Mouse (Mus musculus): ENCODE data around the gene Hmgcr.
"Not testable (repeated sequence)": the region's sequence is repeated elsewhere in the genome, so short reads cannot be mapped to it uniquely, and the experiment has no call there.

Gene Hmgcr

GRCm38 (mm10) chr13:96670019-96670405 lies 724 bp downstream of the Hmgcr start:
- peak; percentile 28 for DNase-seq (ENCODE audit: low spot score)

DNA sequence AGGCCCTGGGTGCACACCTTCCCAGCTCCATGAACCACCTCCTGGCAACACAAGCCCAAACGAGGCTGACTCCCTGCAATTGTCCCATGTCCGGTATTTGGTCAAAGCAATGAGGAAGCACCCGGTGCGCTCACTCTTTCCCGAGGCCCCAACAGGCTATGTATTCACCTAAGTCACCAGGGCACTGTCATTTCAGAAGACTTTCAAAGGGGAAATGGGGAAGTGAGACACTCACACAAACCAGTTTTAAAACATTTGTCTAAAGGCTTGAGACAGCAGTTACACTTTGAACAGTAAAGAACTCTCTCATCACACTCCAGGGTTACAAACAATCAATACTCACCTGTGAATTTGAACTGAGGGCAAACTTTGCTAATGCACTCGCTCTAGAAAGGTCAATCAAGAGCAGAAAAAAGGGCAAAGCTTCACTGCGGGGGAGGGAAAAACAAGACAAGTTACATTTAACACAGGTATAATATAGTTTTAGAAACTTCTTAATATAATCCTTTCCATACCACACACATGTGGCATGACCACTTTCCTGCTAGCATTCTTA lies 6.2 kb downstream of the Hmgcr start:
- DNase-seq (ENCODE audit: low spot score), result no peak

DNA sequence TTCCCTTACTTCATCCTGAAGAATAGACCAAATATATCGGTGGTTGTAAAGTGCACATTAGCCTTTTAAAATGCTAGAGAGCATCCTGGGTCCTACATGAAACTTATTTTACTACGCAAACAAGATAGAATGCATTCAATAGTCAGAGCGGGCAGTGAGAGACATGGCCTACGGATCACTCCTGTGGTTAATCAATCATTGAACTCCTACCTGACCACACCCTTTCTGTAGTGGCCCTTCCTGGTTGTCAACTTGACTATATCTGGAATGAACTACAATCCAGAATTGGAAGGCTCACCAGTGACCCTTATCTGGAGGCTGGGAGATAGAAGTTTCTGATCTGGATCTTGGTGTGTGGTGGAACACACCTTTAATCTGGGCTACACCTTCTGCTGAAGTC lies 7.6 kb downstream of the Hmgcr start:
- not testable (repeated sequence) for DNase-seq (ENCODE audit: low spot score)

GRCm38 (mm10) chr13:96660095-96660860 lies 10.5 kb downstream of the Hmgcr start:
- DNase-seq (ENCODE audit: low spot score), result no peak

DNA sequence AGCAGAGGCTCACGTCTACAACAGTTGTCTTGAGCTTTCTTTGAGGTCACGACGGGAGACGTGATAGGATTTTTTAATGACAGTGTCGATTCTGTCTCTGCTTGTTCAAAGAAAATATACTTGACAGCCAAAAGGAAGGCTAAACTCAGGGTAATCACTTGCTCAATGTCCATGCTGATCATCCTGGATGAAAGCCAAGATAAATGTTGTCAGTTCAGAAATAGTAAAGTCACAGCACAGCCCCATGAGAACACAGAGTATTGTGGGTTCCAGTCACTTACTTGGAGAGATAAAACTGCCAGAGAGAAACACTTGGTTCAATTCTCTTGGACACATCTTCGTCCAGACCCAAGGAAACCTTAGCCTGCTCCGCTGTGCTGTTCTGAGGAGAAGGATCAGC lies 11.8 kb downstream of the Hmgcr start:
- no peak for DNase-seq (ENCODE audit: low spot score)

DNA sequence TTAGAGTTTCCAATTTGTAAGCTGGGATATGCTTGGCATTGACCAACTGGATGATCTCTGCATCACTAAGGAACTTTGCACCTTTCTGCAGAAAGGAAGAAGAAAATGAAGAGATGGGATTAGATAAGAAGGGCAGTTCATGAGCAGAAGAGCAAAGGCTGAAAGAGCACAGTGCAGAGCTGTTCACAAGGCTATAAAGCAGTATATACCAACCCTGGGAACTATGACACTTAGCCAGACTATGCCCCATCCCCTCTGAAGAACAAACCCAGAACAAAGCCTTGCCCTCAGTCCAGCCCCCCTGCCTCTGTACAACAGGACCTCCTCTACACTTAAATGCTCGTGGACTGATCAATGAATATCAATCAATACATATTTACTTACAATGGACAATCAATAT lies 14.1 kb downstream of the Hmgcr start:
- DNase-seq (ENCODE audit: low spot score), result no peak

DNA sequence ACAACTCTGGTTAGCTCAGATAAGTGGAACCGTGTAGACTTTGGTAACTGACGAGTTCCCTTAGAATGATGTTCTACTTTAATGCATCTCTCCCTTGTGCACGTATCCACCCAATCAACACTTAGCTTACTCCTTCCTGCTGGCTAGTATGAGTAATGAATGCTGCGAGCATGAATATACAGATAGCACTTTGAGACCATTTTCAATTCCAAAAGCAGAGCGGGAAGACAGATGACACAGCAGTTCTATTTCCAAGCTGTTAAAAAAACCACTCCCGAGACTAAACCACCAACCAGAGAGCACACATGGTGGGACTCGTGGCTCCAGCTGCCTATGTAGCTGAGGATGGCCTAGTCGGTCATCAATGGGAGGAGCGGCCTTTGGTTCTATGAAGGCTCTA lies 17.7 kb downstream of the Hmgcr start:
- DNase-seq (ENCODE audit: low spot score), result no peak

- no peak for DNase-seq (ENCODE audit: low spot score)
Measured at GRCm38 (mm10) chr13:96645822-96646221, 24.9 kb downstream of the Hmgcr start.

GRCm38 (mm10) chr13:96644168-96644567 lies 26.6 kb downstream of the Hmgcr start:
- DNase-seq (ENCODE audit: low spot score), result no peak

DNA sequence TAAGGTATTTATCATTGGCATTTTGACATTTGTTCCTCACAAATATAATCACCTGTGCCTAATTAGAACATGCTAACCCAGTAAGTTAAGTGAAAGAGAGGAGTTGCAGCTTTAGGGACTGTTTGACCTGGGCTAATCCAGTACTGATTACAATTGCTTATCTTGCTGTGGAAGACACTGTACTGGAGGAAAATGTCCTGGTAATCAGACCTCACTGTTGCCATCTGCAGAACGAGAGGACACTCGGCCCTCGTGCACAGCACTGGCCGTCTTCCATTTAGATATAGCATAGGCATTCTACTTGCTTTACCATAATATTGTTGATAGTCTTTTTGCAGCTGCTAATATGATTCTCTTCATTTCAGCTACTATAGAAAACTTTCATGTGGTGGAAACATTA lies 40.3 kb downstream of the Hmgcr start:
- DNase-seq (ENCODE audit: low spot score), result no peak

DNA sequence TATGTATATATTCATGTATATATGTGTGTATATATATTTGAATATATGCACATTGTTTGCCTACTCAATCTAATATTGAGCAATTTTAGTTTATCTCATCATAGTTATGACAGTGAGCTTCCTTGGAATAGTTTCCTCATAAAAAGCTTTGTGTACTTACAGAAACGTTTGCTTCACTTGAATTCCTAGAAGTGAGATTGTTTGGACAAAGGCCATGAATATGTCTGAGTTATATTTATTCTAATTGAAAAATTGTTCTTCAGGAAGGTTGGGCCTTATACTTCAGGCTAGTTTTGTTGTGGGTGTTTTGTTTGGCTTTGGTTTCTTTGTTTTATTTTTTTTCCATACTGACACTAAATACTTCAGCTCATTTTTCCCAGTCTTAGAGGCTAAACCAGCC lies 49.8 kb downstream of the Hmgcr start:
- no peak for DNase-seq (ENCODE audit: low spot score)

- DNase-seq (ENCODE audit: low spot score), result no peak
Measured at GRCm38 (mm10) chr13:96614615-96615014, 56.1 kb downstream of the Hmgcr start.

DNA sequence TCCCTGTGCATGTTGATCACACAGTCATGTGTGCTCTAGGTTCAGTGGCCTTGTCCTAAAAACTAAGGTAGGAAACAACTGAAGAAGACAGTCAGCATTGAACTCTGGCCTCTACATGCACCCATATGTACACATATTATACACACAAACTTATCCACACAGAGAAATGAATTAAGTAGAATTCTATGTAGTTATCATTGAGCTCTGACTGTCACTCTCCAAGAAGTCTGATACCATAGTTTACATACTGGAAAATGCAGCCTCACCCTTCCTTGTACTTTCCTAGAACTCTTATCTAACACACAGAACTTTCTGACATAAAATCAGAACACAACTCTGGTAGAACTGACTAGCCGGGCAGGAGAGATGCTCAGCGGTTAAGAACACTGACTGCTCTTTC lies 66.5 kb downstream of the Hmgcr start:
- DNase-seq (ENCODE audit: low spot score), result peak; percentile 13

DNA sequence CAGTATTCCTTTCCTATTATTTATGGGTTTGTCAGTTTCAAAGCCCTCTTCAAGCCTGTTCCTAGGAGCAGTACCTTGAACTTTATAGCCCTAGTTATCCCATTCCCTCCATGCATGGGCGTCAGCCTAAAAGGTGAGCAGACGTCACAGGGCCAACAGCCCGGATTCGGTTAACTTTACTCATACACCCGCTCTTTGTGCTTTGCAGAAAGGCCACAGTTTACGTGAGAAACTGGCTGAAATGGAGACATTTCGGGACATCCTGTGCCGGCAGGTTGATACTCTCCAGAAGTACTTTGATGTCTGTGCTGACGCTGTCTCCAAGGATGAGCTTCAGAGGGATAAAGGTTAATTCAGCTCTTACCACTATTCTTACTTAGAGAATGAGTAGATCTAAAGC lies 71.6 kb downstream of the Hmgcr start:
- DNase-seq (ENCODE audit: low spot score), result no peak
